Mouse (Mus musculus) neural tube, embryonic 13.5 days (tissue): ENCODE measurements at regions not wholly inside any gene's neighbourhood (a gene's known extent, or its start where the extent isn't known, plus 50 kb on each side); places are given as distances from the start of the nearest gene placed in this dataset.

Experiments used
- ATAC-seq: fragments of 200-750 bp; cut with Nextera tagmentation; 2 replicates; pipeline ENCODE4 v1.8.0; 2017; ENCODE audit warnings: low read depth, mild to moderate bottlenecking, moderate TSS enrichment, moderate library complexity
- H3K27ac ChIP-seq: fragments of 300-500 bp; sonication (generic); replicated peaks from 2 replicates; pipeline ENCODE4 v1.5.1; 2015; ENCODE audit warnings: moderate library complexity, mild to moderate bottlenecking, inconsistent platforms
- H3K27me3 ChIP-seq: fragments of 300-500 bp; sonication (generic); 2 replicates; pipeline ENCODE4 v1.6.1; 2015; ENCODE audit warnings: mild to moderate bottlenecking, inconsistent platforms
- H3K36me3 ChIP-seq: fragments of 300-500 bp; sonication (generic); 2 replicates; pipeline ENCODE4 v1.6.1; 2015; ENCODE audit warnings: mild to moderate bottlenecking, inconsistent platforms
- H3K4me1 ChIP-seq: fragments of 300-500 bp; sonication (generic); replicated peaks from 2 replicates; pipeline ENCODE4 v1.6.1; 2015; ENCODE audit warnings: inconsistent platforms
- H3K4me2 ChIP-seq: fragments of 300-500 bp; sonication (generic); 2 replicates; pipeline ENCODE4 v1.6.1; 2015; ENCODE audit warnings: inconsistent platforms, mild to moderate bottlenecking, moderate library complexity
- H3K4me3 ChIP-seq: fragments of 300-500 bp; sonication (generic); 2 replicates; pipeline ENCODE4 v1.5.1; 2015; ENCODE audit warnings: mild to moderate bottlenecking, inconsistent platforms
- H3K9ac ChIP-seq: fragments of 300-500 bp; sonication (generic); 2 replicates; pipeline ENCODE4 v1.6.1; 2015; ENCODE audit warnings: moderate library complexity, mild to moderate bottlenecking, inconsistent platforms
- H3K9me3 ChIP-seq: fragments of 300-500 bp; sonication (generic); 2 replicates; pipeline ENCODE4 v1.6.1; 2016; ENCODE audit warnings: inconsistent platforms
- WGBS: fragments of 180-500 bp; shearing (Covaris S2); methylation state at CpG from one replicate; pipeline ENCODE4 v1.1.7; 2015; 5-methylcytosine and 5-hydroxymethylcytosine counted together

DNA sequence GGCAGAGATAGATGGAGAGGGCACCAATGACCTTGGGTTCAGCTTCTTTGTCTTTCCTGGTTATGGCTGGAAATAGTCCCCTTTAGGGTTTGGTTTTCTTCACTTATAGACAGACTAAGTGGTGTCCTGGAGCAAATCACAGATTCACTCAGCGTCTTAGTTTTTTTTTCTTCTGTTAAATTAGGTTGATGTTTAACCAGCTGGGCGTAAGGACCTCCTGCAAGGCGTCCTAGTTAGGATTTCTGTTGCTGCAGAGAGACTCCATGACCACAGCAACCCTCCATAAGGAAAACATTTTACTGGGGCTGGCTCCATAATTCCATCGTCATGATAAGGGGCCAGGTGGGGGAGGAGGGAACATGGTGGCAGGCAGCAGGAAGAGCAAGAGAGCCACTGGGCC lies 78.7 kb upstream of the Slc25a36 start:
- WGBS, result 92% methylated on average over 4 of the region's 4 CpGs

DNA sequence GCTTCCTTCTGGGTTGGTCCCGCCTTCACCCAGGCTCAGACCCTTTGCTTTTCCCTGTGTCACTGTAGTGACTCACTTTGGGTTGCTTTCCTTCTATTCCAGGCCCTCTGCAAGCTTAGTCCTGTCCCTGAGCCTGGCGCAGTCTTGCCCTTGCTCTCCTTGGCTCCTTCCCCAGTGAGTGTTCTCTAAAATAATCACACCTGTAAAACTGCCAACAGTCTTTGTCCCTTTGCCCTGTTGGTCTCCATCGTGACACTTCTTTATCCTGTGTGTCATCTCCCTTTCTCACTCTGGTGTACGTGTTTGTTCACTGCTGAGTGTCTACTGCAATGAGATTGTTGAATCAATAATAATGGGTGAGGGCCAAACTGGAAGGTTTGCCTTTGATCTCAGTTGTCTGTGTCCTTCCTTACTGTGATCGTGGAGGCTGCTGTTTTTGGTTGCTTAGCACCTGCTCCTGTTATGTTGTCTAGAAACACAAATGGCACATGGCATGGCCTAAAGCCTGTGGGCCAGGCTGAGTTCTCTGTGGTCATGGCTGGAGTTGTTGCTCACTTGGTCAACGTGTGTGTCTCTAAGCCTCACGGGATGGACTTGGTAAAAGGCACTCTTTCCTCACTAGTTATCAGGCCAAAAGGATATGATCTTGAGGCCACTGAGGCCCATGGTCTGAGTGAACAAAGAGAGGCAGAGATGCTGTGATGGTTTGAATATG lies 77.8 kb upstream of the Slc25a36 start:
- Histone ChIP-seq H3K4me3 (no peak overlapping the region), H3K9me3 (no peaks in the 10 kb centered on the region), H3K27ac (no peak overlapping the region), H3K4me1 (no peaks in the 10 kb centered on the region), H3K4me2 (no peak overlapping the region), H3K9ac (no peak overlapping the region), H3K36me3 (no peaks in the 10 kb centered on the region), H3K27me3 (no peaks in the 10 kb centered on the region)
- WGBS, result 88% methylated on average over 7 of the region's 7 CpGs
- ATAC-seq, result no peak

More for the DNA sequence above, 78.7 kb upstream of the Slc25a36 start:
- ATAC-seq, result no peak
- H3K27ac ChIP-seq, result no peak overlapping the region
- H3K4me3 ChIP-seq, result no peak overlapping the region
- H3K9ac ChIP-seq, result no peak overlapping the region
- no peaks in the 10 kb centered on the region for H3K36me3 ChIP-seq
- no peaks in the 10 kb centered on the region for H3K9me3 ChIP-seq
- H3K27me3 ChIP-seq, result no peaks in the 10 kb centered on the region
- H3K4me1 ChIP-seq, result no peaks in the 10 kb centered on the region
- no peak overlapping the region for H3K4me2 ChIP-seq

DNA sequence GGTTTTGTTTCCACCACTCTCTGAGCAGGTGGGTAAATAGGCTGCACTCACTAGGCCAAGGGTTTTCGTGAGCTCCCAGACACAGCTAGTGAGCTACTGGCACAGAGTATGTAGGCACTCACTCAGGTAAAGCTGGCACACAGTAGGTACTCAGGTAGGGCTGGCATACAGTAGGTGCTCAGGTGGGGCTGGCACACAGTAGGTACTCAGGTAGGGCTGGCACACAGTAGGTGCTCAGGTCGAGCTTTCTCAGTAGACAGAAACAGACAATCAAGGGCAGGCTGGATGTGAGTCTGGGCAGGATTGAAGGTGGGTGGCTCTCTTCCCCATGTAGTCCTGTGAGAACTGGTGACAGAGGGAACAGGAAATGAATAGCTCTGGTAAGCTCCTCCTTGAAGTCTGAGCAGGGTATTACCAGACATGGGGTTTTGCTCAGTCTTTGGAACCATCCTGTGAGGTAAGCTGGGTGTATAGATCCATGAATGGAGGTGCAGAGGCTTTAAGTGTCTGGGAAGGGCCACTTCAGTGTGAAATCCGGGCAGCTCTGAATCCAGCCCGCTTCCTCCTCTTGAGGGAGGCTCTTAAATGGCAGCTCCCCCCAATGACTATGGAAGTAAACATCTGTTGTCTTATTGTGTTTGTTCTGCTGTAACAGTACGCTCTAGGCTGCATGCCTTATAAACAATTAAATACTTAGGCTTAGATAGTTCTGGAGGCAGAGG lies 62.4 kb upstream of the Slc25a36 start:
- WGBS, result 77% methylated on average over 5 of the region's 5 CpGs
- Histone ChIP-seq H3K9ac (no peak overlapping the region), H3K27me3 (no peaks in the 10 kb centered on the region), H3K4me3 (no peak overlapping the region), H3K4me2 (no peak overlapping the region), H3K36me3 (no peaks in the 10 kb centered on the region), H3K9me3 (no peaks in the 10 kb centered on the region), H3K4me1 (no peaks in the 10 kb centered on the region), H3K27ac (no peak overlapping the region)
- no peak for ATAC-seq

DNA sequence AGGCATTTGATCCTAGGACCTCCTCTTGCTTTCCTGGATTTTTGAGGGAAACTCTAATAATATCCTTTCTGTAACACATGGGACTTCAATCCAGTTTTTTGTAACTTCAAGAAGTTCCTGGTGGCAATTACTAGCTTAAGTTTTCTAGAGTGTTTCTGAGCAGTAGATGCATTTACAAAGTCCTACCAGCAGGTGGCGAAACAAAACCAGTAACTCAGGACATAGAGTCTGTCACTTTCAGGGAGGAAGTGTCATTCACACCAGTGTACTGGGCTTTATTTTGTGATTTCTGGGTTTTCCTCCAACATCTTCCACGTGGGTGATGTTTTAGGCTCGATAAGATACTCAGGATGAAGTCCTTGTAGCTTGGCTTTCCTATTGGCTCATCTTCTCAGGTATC lies 61.1 kb upstream of the Slc25a36 start:
- Histone ChIP-seq H3K9ac (no peak overlapping the region), H3K4me3 (no peak overlapping the region), H3K9me3 (no peaks in the 10 kb centered on the region), H3K4me1 (no peaks in the 10 kb centered on the region), H3K36me3 (no peaks in the 10 kb centered on the region), H3K27ac (no peak overlapping the region), H3K4me2 (no peak overlapping the region), H3K27me3 (no peaks in the 10 kb centered on the region)
- WGBS, result 8% methylated on average over 3 of the region's 3 CpGs
- no peak for ATAC-seq

DNA sequence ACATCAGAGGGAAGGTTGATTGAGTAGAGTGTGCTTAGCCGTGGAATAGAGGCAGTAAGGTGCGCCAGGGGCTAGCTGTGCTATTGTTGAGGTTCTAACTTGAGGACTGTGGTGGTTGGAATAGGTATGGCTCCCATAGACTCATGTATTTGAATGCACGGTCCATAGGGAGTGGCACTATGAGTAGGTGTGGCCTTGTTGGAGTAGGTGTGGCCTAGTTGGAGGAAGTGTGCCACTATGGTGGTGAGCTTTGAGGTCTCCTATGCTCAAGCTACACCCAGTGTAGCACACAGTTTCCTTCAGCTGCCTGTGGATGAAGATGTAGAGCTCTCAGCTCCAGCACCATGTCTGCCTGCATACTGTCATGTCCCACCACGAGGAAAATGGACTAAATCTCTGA lies 60.5 kb upstream of the Slc25a36 start:
- Histone ChIP-seq H3K9me3 (no peaks in the 10 kb centered on the region), H3K4me2 (no peak overlapping the region), H3K27ac (no peak overlapping the region), H3K36me3 (no peaks in the 10 kb centered on the region), H3K9ac (no peak overlapping the region), H3K27me3 (no peaks in the 10 kb centered on the region), H3K4me1 (no peaks in the 10 kb centered on the region), H3K4me3 (no peak overlapping the region)
- ATAC-seq, result no peak
- WGBS, result 98% methylated on average over 4 of the region's 4 CpGs

DNA sequence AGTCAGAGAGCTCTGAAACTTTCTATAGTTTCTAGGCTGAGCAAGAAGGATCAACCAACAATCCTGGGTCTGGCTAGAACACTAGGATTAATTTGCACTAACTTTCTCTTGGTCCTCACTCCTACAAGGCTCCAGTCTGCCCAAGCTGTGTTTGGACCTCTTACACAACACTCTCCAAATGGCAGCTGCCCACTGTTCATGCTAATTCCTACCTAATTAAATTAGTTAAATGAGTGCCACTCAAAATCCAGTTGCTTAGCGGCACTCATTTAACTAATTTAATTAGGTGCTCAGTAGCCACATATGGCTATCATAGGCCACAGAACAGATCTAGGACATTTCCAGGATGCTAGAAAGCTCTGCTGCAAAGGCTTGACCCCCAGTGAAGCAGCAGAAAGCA lies 59.9 kb upstream of the Slc25a36 start:
- no peak overlapping the region for H3K9ac ChIP-seq
- H3K4me2 ChIP-seq, result no peak overlapping the region
- no peaks in the 10 kb centered on the region for H3K9me3 ChIP-seq
- WGBS, result 67% methylated on average over 1 of the region's 1 CpGs
- no peaks in the 10 kb centered on the region for H3K4me1 ChIP-seq
- no peak for ATAC-seq
- no peaks in the 10 kb centered on the region for H3K36me3 ChIP-seq
- H3K27me3 ChIP-seq, result no peaks in the 10 kb centered on the region
- H3K4me3 ChIP-seq, result no peak overlapping the region
- no peak overlapping the region for H3K27ac ChIP-seq

DNA sequence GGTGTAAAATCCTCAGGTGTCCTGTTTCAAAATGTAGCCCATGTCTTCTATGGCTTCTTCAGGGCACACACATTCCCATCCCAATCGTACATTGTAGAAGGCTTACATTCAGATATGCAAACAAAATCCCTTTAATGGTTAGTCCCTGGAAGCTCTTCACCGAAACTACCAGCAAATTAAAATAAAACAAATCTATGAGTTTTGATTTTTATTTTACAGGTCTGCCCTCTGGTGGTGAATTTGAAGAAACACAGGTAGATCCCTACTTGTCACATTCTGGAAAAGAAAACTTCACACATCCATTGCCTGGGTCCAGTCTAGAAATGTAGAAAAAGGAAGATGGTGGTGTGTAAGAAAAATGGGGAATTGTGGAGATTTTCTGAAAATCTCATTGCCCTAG lies 51.5 kb upstream of the Slc25a36 start:
- Histone ChIP-seq H3K4me1 (no peaks in the 10 kb centered on the region), H3K9me3 (no peaks in the 10 kb centered on the region), H3K27me3 (no peaks in the 10 kb centered on the region), H3K4me2 (no peak overlapping the region), H3K36me3 (no peaks in the 10 kb centered on the region), H3K9ac (no peak overlapping the region), H3K4me3 (no peak overlapping the region), H3K27ac (no peak overlapping the region)
- WGBS, result 41% methylated on average over 2 of the region's 2 CpGs
- ATAC-seq, result no peak
